Mouse (Mus musculus) heart, embryonic 13.5 days (tissue): Measurements from ENCODE around the gene Angptl7. TPM values are rescaled to one million over a fixed set of nuclear protein-coding genes. Genes with fewer than 3 reads are reported as not detected.

Experiments
- ATAC-seq: fragments of 200-750 bp; cut with Nextera tagmentation; 2 replicates; pipeline ENCODE4 v1.8.0; 2017; ENCODE audit warnings: moderate TSS enrichment; ENCODE audit not compliant: insufficient number of reproducible peaks, low FRiP score, low TSS enrichment; ENCODE audit errors: extremely low read depth
- H3K27ac ChIP-seq: fragments of 300-500 bp; sonication (generic); replicated peaks from 2 replicates; pipeline ENCODE4 v1.5.1; 2015; ENCODE audit warnings: moderate library complexity, mild to moderate bottlenecking, inconsistent platforms
- H3K27me3 ChIP-seq: fragments of 300-500 bp; sonication (generic); replicated peaks from 2 replicates; pipeline ENCODE4 v1.6.1; 2015; ENCODE audit warnings: mild to moderate bottlenecking, inconsistent platforms
- H3K36me3 ChIP-seq: fragments of 300-500 bp; sonication (generic); 2 replicates; pipeline ENCODE4 v1.6.1; 2015; ENCODE audit warnings: mild to moderate bottlenecking, inconsistent platforms
- H3K4me1 ChIP-seq: fragments of 300-500 bp; sonication (generic); 2 replicates; pipeline ENCODE4 v1.6.1; 2015; ENCODE audit warnings: inconsistent platforms
- H3K4me2 ChIP-seq: fragments of 300-500 bp; sonication (generic); 2 replicates; pipeline ENCODE4 v1.6.1; 2015; ENCODE audit warnings: inconsistent platforms, mild to moderate bottlenecking, moderate library complexity
- H3K4me3 ChIP-seq: fragments of 300-500 bp; sonication (generic); 2 replicates; pipeline ENCODE4 v1.5.1; 2015; ENCODE audit warnings: moderate library complexity, mild to moderate bottlenecking, inconsistent platforms
- H3K9ac ChIP-seq: fragments of 300-500 bp; sonication (generic); 2 replicates; pipeline ENCODE4 v1.6.1; 2015; ENCODE audit warnings: inconsistent platforms, mild to moderate bottlenecking, moderate library complexity
- H3K9me3 ChIP-seq: fragments of 300-500 bp; sonication (generic); 2 replicates; pipeline ENCODE4 v1.6.1; 2016; ENCODE audit warnings: inconsistent platforms
- WGBS: fragments of 180-500 bp; shearing (Covaris S2); methylation state at CpG from one replicate; pipeline ENCODE4 v1.1.7; 2015; ENCODE audit warnings: mixed read lengths; 5-methylcytosine and 5-hydroxymethylcytosine counted together
- polyA plus RNA-seq: library from polyadenylated mRNA; unstranded; fragments of >200 nt; fragmentation: Nextera tagmentation; extraction: Ambion mirVana; gene quantifications from 2 replicates; pipeline ENCODE4 v1.2.1, GENCODE M21; 2015

The Angptl7 gene
- polyA plus RNA-seq, 1 experiment from 2014 or later = 10.4 TPM

GRCm38 (mm10) chr4:148517809-148518208 lies 17.5 kb upstream of the Angptl7 start:
- Histone ChIP-seq H3K27me3 (no peaks in the 10 kb centered on the region), H3K4me2 (no peak overlapping the region), H3K4me3 (no peak overlapping the region), H3K36me3 (peaks cover 90% of the 10 kb centered on the region), H3K9me3 (no peaks in the 10 kb centered on the region), H3K9ac (no peak overlapping the region), H3K27ac (peak overlapping the region; percentile 48; the same call in 1 of the 2 replicates), H3K4me1 (peaks cover 17% of the 10 kb centered on the region)
- ATAC-seq = no peak
- WGBS = 39% methylated on average over 4 of the region's 4 CpGs

DNA sequence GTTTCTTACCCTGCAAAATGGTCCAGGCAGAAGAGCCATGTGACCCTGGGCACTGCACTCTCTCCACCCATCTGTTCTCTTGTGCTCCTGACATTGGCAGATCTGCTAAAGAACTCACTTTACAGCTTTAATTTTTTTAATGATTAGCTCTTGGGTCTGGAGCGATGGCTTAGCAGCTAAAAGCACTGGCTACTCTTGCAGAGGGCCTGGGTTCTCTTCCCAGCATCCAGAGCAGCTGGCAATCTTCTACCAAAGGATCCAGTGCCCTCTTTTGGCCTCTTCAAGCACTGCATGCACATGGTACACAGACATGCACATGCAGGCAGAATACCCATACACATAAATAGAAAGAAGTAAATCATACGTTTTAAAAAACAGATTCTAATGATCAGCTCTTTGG lies 15.1 kb upstream of the Angptl7 start:
- H3K9ac ChIP-seq = no peak overlapping the region
- H3K36me3 ChIP-seq = peaks cover 89% of the 10 kb centered on the region
- no peaks in the 10 kb centered on the region for H3K27me3 ChIP-seq
- no peak overlapping the region for H3K4me3 ChIP-seq
- no peak for ATAC-seq
- no peak overlapping the region for H3K27ac ChIP-seq
- no peak overlapping the region for H3K4me2 ChIP-seq
- peaks cover 17% of the 10 kb centered on the region for H3K4me1 ChIP-seq
- H3K9me3 ChIP-seq = no peaks in the 10 kb centered on the region
- 86% methylated on average over 2 of the region's 2 CpGs for WGBS

GRCm38 (mm10) chr4:148513021-148513559 lies 12.8 kb upstream of the Angptl7 start:
- Histone ChIP-seq H3K9me3 (no peaks in the 10 kb centered on the region; the same call in 1 of the 2 replicates), H3K27ac (no peak overlapping the region), H3K4me2 (no peak overlapping the region), H3K27me3 (no peaks in the 10 kb centered on the region), H3K36me3 (peaks cover 87% of the 10 kb centered on the region), H3K4me1 (peaks cover 10% of the 10 kb centered on the region), H3K4me3 (no peak overlapping the region), H3K9ac (no peak overlapping the region)
- WGBS = 76% methylated on average over 6 of the region's 6 CpGs
- ATAC-seq = no peak

DNA sequence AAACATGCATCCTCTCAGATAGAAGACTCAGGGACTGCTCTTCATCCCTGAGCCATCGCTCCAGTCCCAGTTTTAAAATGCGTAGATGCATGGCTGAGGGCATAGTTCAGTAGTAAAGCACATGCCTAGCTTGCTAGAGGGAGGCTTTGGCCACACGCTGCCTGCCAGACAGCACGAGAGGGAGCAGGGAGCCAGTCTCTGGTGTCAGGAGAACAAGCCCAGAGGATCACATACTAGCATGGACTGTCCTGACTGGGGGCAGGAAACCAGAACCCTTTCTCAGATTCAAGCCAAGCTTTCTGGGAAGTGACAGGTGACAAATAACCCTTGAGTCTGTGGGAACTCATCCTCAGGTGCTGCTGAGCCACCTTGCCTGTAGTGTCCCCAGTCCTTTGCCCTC lies 11.1 kb upstream of the Angptl7 start:
- Histone ChIP-seq H3K27ac (no peak overlapping the region), H3K4me2 (no peak overlapping the region)

DNA sequence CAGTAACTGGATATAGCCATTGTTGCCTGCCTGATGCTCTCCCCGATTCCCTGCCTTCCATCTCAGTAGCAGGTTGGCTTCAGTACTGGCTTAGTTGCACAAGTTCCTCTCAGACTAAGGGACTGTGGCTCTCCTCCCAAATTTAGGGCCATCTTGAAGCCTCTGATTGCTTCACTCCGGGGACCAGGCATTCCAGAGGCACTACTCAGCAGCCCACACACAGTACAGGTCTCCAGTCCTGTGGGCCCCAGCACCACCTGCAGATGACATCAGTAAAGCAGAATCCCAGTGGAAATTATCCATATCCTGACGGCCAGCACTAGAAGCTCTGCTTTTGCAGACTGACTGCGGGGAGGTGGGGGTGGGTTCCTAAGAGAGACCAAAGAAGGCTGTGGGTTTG lies 10.4 kb upstream of the Angptl7 start:
- H3K9ac ChIP-seq = no peak overlapping the region
- no peak overlapping the region for H3K4me2 ChIP-seq
- H3K27me3 ChIP-seq = no peaks in the 10 kb centered on the region
- H3K4me3 ChIP-seq = no peak overlapping the region
- no peak for ATAC-seq
- 71% methylated on average over 4 of the region's 4 CpGs for WGBS
- H3K9me3 ChIP-seq = no peaks in the 10 kb centered on the region; the same call in 1 of the 2 replicates
- no peak overlapping the region for H3K27ac ChIP-seq
- H3K36me3 ChIP-seq = peaks cover 78% of the 10 kb centered on the region
- H3K4me1 ChIP-seq = no peaks in the 10 kb centered on the region

More for the DNA sequence above, 11.1 kb upstream of the Angptl7 start:
- H3K27me3 ChIP-seq = no peaks in the 10 kb centered on the region
- H3K9ac ChIP-seq = no peak overlapping the region
- peaks cover 77% of the 10 kb centered on the region for H3K36me3 ChIP-seq
- H3K9me3 ChIP-seq = no peaks in the 10 kb centered on the region; the same call in 1 of the 2 replicates
- no peaks in the 10 kb centered on the region for H3K4me1 ChIP-seq
- H3K4me3 ChIP-seq = no peak overlapping the region
- ATAC-seq = no peak
- WGBS = 95% methylated on average over 4 of the region's 4 CpGs

GRCm38 (mm10) chr4:148509450-148510084 lies 9.3 kb upstream of the Angptl7 start:
- Histone ChIP-seq H3K27ac (no peak overlapping the region), H3K4me1 (peaks cover 2% of the 10 kb centered on the region; the same call in 1 of the 2 replicates), H3K36me3 (peaks cover 73% of the 10 kb centered on the region), H3K4me3 (no peak overlapping the region), H3K27me3 (no peaks in the 10 kb centered on the region), H3K4me2 (no peak overlapping the region), H3K9ac (no peak overlapping the region), H3K9me3 (no peaks in the 10 kb centered on the region; the same call in 1 of the 2 replicates)
- 81% methylated on average over 8 of the region's 8 CpGs for WGBS
- ATAC-seq = no peak

DNA sequence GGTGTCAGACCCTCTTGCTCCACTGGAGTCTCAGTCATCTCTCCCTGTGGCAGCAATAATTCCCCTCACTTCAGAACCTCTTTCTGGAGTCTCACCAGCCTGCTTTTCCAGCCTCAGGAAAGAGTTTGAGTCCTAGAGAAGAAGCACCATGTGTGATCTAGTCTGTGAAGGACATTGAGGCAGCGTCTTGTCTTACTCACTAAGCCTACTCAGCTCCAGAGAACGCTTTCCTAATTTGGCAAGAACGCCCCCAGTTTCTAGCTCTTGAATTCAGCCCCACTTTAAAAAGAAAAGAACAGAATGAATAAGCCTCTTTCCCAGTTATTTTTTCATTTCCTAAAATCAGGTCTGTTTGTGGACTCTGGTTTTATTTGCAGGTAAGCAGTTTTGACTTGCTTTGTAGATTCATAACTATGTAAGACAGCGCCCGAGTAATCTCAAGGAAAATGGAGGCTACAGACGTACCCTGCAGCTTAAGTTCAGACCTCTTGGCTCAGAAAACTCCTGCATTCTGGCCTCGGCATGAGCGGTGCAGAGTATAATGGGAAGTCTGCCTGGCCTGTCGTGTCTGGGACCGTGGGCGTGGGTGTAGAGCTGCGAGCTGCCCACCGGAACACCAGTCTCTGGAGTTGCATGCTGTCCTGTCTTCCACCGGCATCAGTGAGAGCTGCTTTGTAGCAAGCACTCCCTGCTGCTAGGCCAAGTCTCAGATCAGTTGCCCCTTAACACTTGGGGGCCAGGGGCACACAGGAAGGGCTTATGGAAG lies 8.0 kb upstream of the Angptl7 start:
- H3K9me3 ChIP-seq = no peaks in the 10 kb centered on the region; the same call in 1 of the 2 replicates
- H3K27me3 ChIP-seq = no peaks in the 10 kb centered on the region
- H3K36me3 ChIP-seq = peaks cover 73% of the 10 kb centered on the region
- H3K4me2 ChIP-seq = no peak overlapping the region
- no peak overlapping the region for H3K9ac ChIP-seq
- H3K4me3 ChIP-seq = no peak overlapping the region
- ATAC-seq = no peak
- no peak overlapping the region for H3K27ac ChIP-seq
- 93% methylated on average over 14 of the region's 14 CpGs for WGBS
- peaks cover 12% of the 10 kb centered on the region for H3K4me1 ChIP-seq

- H3K9me3 ChIP-seq = no peaks in the 10 kb centered on the region; the same call in 1 of the 2 replicates
- no peak overlapping the region for H3K4me2 ChIP-seq
- no peaks in the 10 kb centered on the region for H3K27me3 ChIP-seq
- WGBS = 81% methylated on average over 5 of the region's 5 CpGs
- no peak overlapping the region for H3K4me3 ChIP-seq
- no peak for ATAC-seq
- H3K27ac ChIP-seq = no peak overlapping the region
- H3K9ac ChIP-seq = no peak overlapping the region
- H3K36me3 ChIP-seq = peaks cover 73% of the 10 kb centered on the region
- peaks cover 12% of the 10 kb centered on the region for H3K4me1 ChIP-seq
Measured at GRCm38 (mm10) chr4:148507585-148507984, 7.3 kb upstream of the Angptl7 start.

- Histone ChIP-seq H3K9ac (no peak overlapping the region), H3K36me3 (peaks cover 70% of the 10 kb centered on the region), H3K4me1 (peaks cover 23% of the 10 kb centered on the region), H3K27ac (no peak overlapping the region), H3K4me2 (no peak overlapping the region), H3K27me3 (no peaks in the 10 kb centered on the region), H3K4me3 (no peak overlapping the region), H3K9me3 (no peaks in the 10 kb centered on the region; the same call in 1 of the 2 replicates)
- 51% methylated on average over 8 of the region's 8 CpGs for WGBS
- ATAC-seq = no peak
Measured at GRCm38 (mm10) chr4:148504497-148504959, 4.3 kb upstream of the Angptl7 start.

- H3K4me3 ChIP-seq = no peak overlapping the region
- H3K36me3 ChIP-seq = peaks cover 80% of the 10 kb centered on the region
- WGBS = 82% methylated on average over 25 of the region's 25 CpGs
- no peak for ATAC-seq
- H3K4me1 ChIP-seq = peaks cover 23% of the 10 kb centered on the region
- no peaks in the 10 kb centered on the region for H3K27me3 ChIP-seq
- H3K27ac ChIP-seq = no peak overlapping the region
- H3K4me2 ChIP-seq = no peak overlapping the region
- no peak overlapping the region for H3K9ac ChIP-seq
- no peaks in the 10 kb centered on the region for H3K9me3 ChIP-seq
Measured at GRCm38 (mm10) chr4:148495874-148496689, 4.2 kb downstream of the Angptl7 start.

- 90% methylated on average over 6 of the region's 6 CpGs for WGBS
- Histone ChIP-seq H3K9me3 (no peaks in the 10 kb centered on the region), H3K27ac (no peak overlapping the region), H3K4me2 (no peak overlapping the region), H3K4me1 (peaks cover 24% of the 10 kb centered on the region), H3K4me3 (no peak overlapping the region), H3K9ac (no peak overlapping the region), H3K27me3 (no peaks in the 10 kb centered on the region), H3K36me3 (peaks cover 85% of the 10 kb centered on the region)
- no peak for ATAC-seq
Measured at GRCm38 (mm10) chr4:148495160-148495559, 5.1 kb downstream of the Angptl7 start.
